Mouse (Mus musculus): ENCODE measurements around the gene Tnnt1.

- TF ChIP-seq CTCF (IDR thresholded peaks at IDR 0.05) = no peak
- TF ChIP-seq EP300 (IDR thresholded peaks at IDR 0.05) = no peak
Observed at GRCm38 (mm10) chr7:4473940-4474339, 42.2 kb downstream of the Tnnt1 start.
